Mouse (Mus musculus): ENCODE measurements around the gene Fnd3c2. TPM values are rescaled to one million over a fixed set of nuclear protein-coding genes. Genes with fewer than 3 reads are reported as not detected.

Fnd3c2 gene
- polyA plus RNA-seq, 1 experiment = not detected

- no peaks in the 10 kb centered on the region; the same call in 1 of the 2 replicates for H3K36me3 ChIP-seq (ENCODE audit: control insufficient read depth, insufficient read depth, low read length)
These were observed 65.1 kb downstream of the Fnd3c2 start for GRCm38 (mm10) chrX:106190091-106190490.

GRCm38 (mm10) chrX:106189356-106189755 is 65.8 kb downstream of the Fnd3c2 start:
- no peak overlapping the region for H3K27ac ChIP-seq (ENCODE audit: insufficient read depth, low read depth, low read length)
- WGBS = 33% methylated on average over 5 of the region's 5 CpGs
- H3K4me3 ChIP-seq (ENCODE audit: insufficient read depth, low read depth, low read length) = no peak overlapping the region

More at GRCm38 (mm10) chrX:106190091-106190490, 65.1 kb downstream of the Fnd3c2 start:
- Histone ChIP-seq H3K4me1 (ENCODE audit: control insufficient read depth, insufficient read depth, low read length) (peaks cover 6% of the 10 kb centered on the region; the same call in 1 of the 2 replicates), H3K4me3 (ENCODE audit: insufficient read depth, low read depth, low read length) (no peak overlapping the region), H3K27ac (ENCODE audit: insufficient read depth, low read depth, low read length) (peak overlapping the region; percentile 38; the same call in 1 of the 2 replicates), H3K27me3 (replicated peaks; ENCODE audit: control insufficient read depth, insufficient read depth, low read length) (no peaks in the 10 kb centered on the region)
- peak; percentile 22 for DNase-seq
- 10% methylated on average over 4 of the region's 4 CpGs for WGBS
- TF ChIP-seq POLR2A (IDR thresholded peaks at IDR 0.05; ENCODE audit: low read depth, low read length) = no peak
- TF ChIP-seq CTCF (conservative IDR thresholded peaks at IDR 0.05; ENCODE audit: insufficient read depth, insufficient read length, low read depth, low read length) = no peak

DNA sequence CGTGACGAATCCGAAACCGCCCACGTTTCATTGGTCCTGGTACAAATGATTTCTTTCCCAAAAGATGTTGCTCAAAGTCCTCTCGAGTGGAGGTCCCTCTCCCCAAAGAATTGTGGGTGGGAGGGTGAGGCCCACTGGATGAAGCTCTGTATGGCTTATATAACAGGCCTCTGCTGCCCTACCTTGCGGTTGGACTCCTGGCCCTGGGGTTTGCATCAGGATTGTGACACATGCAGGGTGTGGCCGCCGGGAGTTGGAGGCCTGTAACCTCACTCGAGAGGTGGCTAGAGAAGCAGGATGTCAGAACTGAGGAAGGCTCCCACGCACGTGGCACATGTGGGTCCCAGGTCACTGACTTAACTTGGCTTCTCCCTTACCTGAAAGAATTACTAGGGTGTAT is 67.4 kb downstream of the Fnd3c2 start:
- H3K27ac ChIP-seq (ENCODE audit: insufficient read depth, low read depth, low read length) = peak overlapping the region; percentile 96
- no peaks in the 10 kb centered on the region; the same call in 1 of the 2 replicates for H3K36me3 ChIP-seq (ENCODE audit: control insufficient read depth, insufficient read depth, low read length)
- TF ChIP-seq CTCF (conservative IDR thresholded peaks at IDR 0.05; ENCODE audit: insufficient read depth, insufficient read length, low read depth, low read length) = no peak
- TF ChIP-seq POLR2A (IDR thresholded peaks at IDR 0.05; ENCODE audit: low read depth, low read length) = no peak
- peaks cover 6% of the 10 kb centered on the region; the same call in 1 of the 2 replicates for H3K4me1 ChIP-seq (ENCODE audit: control insufficient read depth, insufficient read depth, low read length)
- under 1% methylated on average over 12 of the region's 12 CpGs for WGBS
- H3K4me3 ChIP-seq (ENCODE audit: insufficient read depth, low read depth, low read length) = peak overlapping the region; percentile 94
- DNase-seq = peak; percentile 63
- no peaks in the 10 kb centered on the region for H3K27me3 ChIP-seq (replicated peaks; ENCODE audit: control insufficient read depth, insufficient read depth, low read length)

More at GRCm38 (mm10) chrX:106189356-106189755, 65.8 kb downstream of the Fnd3c2 start:
- no peaks in the 10 kb centered on the region for H3K27me3 ChIP-seq (replicated peaks; ENCODE audit: control insufficient read depth, insufficient read depth, low read length)
- no peak for TF ChIP-seq CTCF (conservative IDR thresholded peaks at IDR 0.05; ENCODE audit: insufficient read depth, insufficient read length, low read depth, low read length)
- no peak for TF ChIP-seq POLR2A (IDR thresholded peaks at IDR 0.05; ENCODE audit: low read depth, low read length)
- no peaks in the 10 kb centered on the region; the same call in 1 of the 2 replicates for H3K36me3 ChIP-seq (ENCODE audit: control insufficient read depth, insufficient read depth, low read length)
- H3K4me1 ChIP-seq (ENCODE audit: control insufficient read depth, insufficient read depth, low read length) = peaks cover 6% of the 10 kb centered on the region; the same call in 1 of the 2 replicates
- no peak for DNase-seq

DNA sequence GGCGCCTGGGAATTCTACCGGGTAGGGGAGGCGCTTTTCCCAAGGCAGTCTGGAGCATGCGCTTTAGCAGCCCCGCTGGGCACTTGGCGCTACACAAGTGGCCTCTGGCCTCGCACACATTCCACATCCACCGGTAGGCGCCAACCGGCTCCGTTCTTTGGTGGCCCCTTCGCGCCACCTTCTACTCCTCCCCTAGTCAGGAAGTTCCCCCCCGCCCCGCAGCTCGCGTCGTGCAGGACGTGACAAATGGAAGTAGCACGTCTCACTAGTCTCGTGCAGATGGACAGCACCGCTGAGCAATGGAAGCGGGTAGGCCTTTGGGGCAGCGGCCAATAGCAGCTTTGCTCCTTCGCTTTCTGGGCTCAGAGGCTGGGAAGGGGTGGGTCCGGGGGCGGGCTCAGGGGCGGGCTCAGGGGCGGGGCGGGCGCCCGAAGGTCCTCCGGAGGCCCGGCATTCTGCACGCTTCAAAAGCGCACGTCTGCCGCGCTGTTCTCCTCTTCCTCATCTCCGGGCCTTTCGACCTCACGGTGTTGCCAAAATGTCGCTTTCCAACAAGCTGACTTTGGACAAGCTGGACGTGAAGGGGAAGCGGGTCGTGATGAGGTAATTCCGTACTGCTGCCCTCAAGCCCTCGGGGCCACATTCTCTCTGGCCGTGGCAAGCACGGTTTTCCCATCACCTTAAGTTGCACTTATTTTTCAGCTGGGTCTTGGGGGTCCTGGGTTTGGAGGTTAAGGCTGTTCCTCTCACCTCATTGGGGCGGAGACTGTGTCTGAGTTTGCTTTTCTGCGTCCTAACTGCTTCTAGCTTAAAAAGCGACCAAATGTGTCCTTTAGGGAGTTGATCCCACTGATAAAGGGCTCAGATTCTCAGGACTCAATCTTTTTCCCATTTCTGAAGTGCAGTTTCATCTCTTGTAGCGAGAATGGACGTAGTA is 68.2 kb downstream of the Fnd3c2 start, which contains the start of gene Pgk1:
Pgk1 (plus strand) TSS at position 388 of the 937 bp plus-strand sequence.
- whole genome bisulfite sequencing = 2% methylated on average over 54 of the region's 55 CpGs
- TF ChIP-seq CTCF (conservative IDR thresholded peaks at IDR 0.05; ENCODE audit: insufficient read depth, insufficient read length, low read depth, low read length) (0 out of 2 replicates have a peak, but pooled peaks have one; percentile 23), POLR2A (IDR thresholded peaks at IDR 0.05; ENCODE audit: low read depth, low read length) (peak; percentile 26)
- Histone ChIP-seq H3K4me1 (ENCODE audit: control insufficient read depth, insufficient read depth, low read length) (peaks cover 6% of the 10 kb centered on the region; the same call in 1 of the 2 replicates), H3K4me3 (ENCODE audit: insufficient read depth, low read depth, low read length) (peak within 1 kb of the TSS; percentile 94), H3K36me3 (ENCODE audit: control insufficient read depth, insufficient read depth, low read length) (no peaks in the 10 kb centered on the region), H3K27ac (ENCODE audit: insufficient read depth, low read depth, low read length) (peak within 1 kb of the TSS; percentile 96), H3K27me3 (replicated peaks; ENCODE audit: control insufficient read depth, insufficient read depth, low read length) (no peaks in the 10 kb centered on the region)
- peak; percentile 98 for DNase-seq

GRCm38 (mm10) chrX:106185706-106186105 is 69.5 kb downstream of the Fnd3c2 start:
- TF ChIP-seq CTCF (conservative IDR thresholded peaks at IDR 0.05; ENCODE audit: insufficient read depth, insufficient read length, low read depth, low read length) = no peak
- TF ChIP-seq POLR2A (IDR thresholded peaks at IDR 0.05; ENCODE audit: low read depth, low read length) = no peak
- H3K4me1 ChIP-seq (ENCODE audit: control insufficient read depth, insufficient read depth, low read length) = peaks cover 6% of the 10 kb centered on the region; the same call in 1 of the 2 replicates
- no peak overlapping the region for H3K27ac ChIP-seq (ENCODE audit: insufficient read depth, low read depth, low read length)
- H3K27me3 ChIP-seq (replicated peaks; ENCODE audit: control insufficient read depth, insufficient read depth, low read length) = no peaks in the 10 kb centered on the region
- no peak for DNase-seq
- no peak overlapping the region for H3K4me3 ChIP-seq (ENCODE audit: insufficient read depth, low read depth, low read length)
- 26% methylated on average over 5 of the region's 5 CpGs for WGBS
- H3K36me3 ChIP-seq (ENCODE audit: control insufficient read depth, insufficient read depth, low read length) = no peaks in the 10 kb centered on the region

Other genes with a start within 250 kb of the Fnd3c2 start
- 11.8 and 16.4 TPM in 2 replicates for gene Magt1, start 243.5 kb downstream of the Fnd3c2 start, polyA plus RNA-seq (2012; rRNA removed)
- gene Cox7b, start 239.7 kb downstream of the Fnd3c2 start, polyA plus RNA-seq (2012; rRNA removed) = 532 and 542 TPM in 2 replicates
- gene Atp7a, start 228.1 kb downstream of the Fnd3c2 start, polyA plus RNA-seq (2012; rRNA removed) = 4.4 and 5.0 TPM in 2 replicates
- gene Tlr13, start 112.2 kb downstream of the Fnd3c2 start, polyA plus RNA-seq (2012; rRNA removed) = 0.31 and 0.48 TPM in 2 replicates
- 325 and 361 TPM in 2 replicates for gene Pgk1, start 68.3 kb downstream of the Fnd3c2 start, polyA plus RNA-seq (2012; rRNA removed)
- gene Taf9b, start 34.2 kb downstream of the Fnd3c2 start, polyA plus RNA-seq (2012; rRNA removed) = 9.3 and 12.5 TPM in 2 replicates
- gene Fndc3c1, start 230.0 kb upstream of the Fnd3c2 start, polyA plus RNA-seq (2012; rRNA removed) = 0.03 TPM in 1 of 2 replicates, not detected in the other

Measured in kidney, adult 2 months (tissue).